Mouse (Mus musculus): ENCODE data around the gene Ccdc30. TPM values are rescaled to one million over a fixed set of nuclear protein-coding genes. Genes with fewer than 3 reads are reported as not detected.

The Ccdc30 gene
- total and polyA plus RNA-seq, 3 experiments = not detected

DNA sequence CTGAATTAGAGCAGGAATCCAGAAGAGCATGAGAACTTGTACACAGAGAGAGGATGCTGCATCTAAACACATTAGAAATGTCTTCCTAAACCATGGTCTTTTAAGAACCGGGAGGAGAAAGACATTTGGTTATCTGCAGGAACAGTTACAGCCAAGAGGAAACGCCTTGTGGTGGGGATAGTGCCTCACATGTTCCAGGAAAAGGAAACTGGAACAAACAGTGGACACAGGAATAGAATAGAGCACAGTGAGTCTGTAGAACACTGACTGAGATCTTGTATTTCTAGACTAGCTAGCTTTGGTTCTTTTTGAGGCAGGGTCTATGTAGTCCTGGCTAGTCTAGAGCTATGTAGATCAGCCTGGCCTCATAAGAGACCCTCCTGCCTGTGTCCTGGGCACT is 140.1 kb downstream of the Ccdc30 start:
- H3K79me2 ChIP-seq (ENCODE audit: control insufficient read depth, insufficient read depth, low read length, poor library complexity) = no peaks in the 10 kb centered on the region
- H3K4me3 ChIP-seq (ENCODE audit: control insufficient read depth in 1 of 2, insufficient read depth in 1 of 2, low read depth in 2 of 2, low read length in 2 of 2) = no peak overlapping the region
- 0 out of 2 replicates have a peak, but pooled peaks have one; percentile 13 for TF ChIP-seq GATA1 (IDR thresholded peaks at IDR 0.05; ENCODE audit: low read depth, low read length)
- peak; percentile 13 to 16; a peak in 1 of 4 replicates for TF ChIP-seq EP300 (IDR thresholded peaks at IDR 0.05; ENCODE audit: low read depth in 1 of 2, low read length in 2 of 2)
- no peak for TF ChIP-seq BHLHE40 (IDR thresholded peaks at IDR 0.05; ENCODE audit: borderline replicate concordance, low read depth, low read length)
- TF ChIP-seq CTCF (IDR thresholded peaks at IDR 0.05 in 2 of 3, conservative IDR thresholded peaks at IDR 0.05 in 1 of 3; ENCODE audit: control insufficient read depth in 1 of 3, insufficient read depth in 1 of 3, low read depth in 2 of 3, low read length in 3 of 3, poor library complexity in 1 of 3, severe bottlenecking in 1 of 3) = no peak
- TF ChIP-seq POLR2A (IDR thresholded peaks at IDR 0.05; ENCODE audit: control insufficient read depth in 1 of 2, insufficient read depth in 1 of 2, low read depth in 1 of 2, low read length in 2 of 2, poor library complexity in 1 of 2) = no peak; a peak in 1 of 4 replicates
- no peak for TF ChIP-seq MYB (IDR thresholded peaks at IDR 0.05; ENCODE audit: low read depth, low read length)
- no peak for TF ChIP-seq TCF12 (IDR thresholded peaks at IDR 0.05; ENCODE audit: low read depth, low read length)
- no peak for TF ChIP-seq RAD21 (IDR thresholded peaks at IDR 0.05; ENCODE audit: low read depth, low read length)
- no peak for TF ChIP-seq ZNF384 (IDR thresholded peaks at IDR 0.05; ENCODE audit: low read depth, low read length)
- no peak for TF ChIP-seq NELFE (IDR thresholded peaks at IDR 0.05; ENCODE audit: low read depth, low read length)
- no peak for TF ChIP-seq ELF1 (IDR thresholded peaks at IDR 0.05; ENCODE audit: low read depth, low read length)
- TF ChIP-seq TAL1 (IDR thresholded peaks at IDR 0.05; ENCODE audit: low read length) = peak; percentile 56
- no peak for TF ChIP-seq GABPA (IDR thresholded peaks at IDR 0.05; ENCODE audit: low read depth, low read length)
- TF ChIP-seq CHD2 (IDR thresholded peaks at IDR 0.05; ENCODE audit: low read length) = no peak
- no peak for TF ChIP-seq UBTF (IDR thresholded peaks at IDR 0.05; ENCODE audit: borderline replicate concordance, insufficient read depth, low read depth, low read length)
- DNase-seq (ENCODE audit: low read depth, low spot score) = peak; percentile 51
- H3K27me3 ChIP-seq (ENCODE audit: control insufficient read depth in 1 of 2, insufficient read depth in 2 of 2, low read length in 2 of 2) = no peaks in the 10 kb centered on the region
- peak overlapping the region; percentile 7; the same call in 1 of the 2 replicates for H3K27ac ChIP-seq (ENCODE audit: control insufficient read depth, low read depth, low read length)
- no peaks in the 10 kb centered on the region for H3K4me1 ChIP-seq (ENCODE audit: control insufficient read depth in 1 of 2, insufficient read depth in 2 of 2, low read length in 2 of 2)
- H3K9ac ChIP-seq (ENCODE audit: control insufficient read depth, low read depth, low read length, poor library complexity, severe bottlenecking) = no peak overlapping the region
- no peaks in the 10 kb centered on the region for H3K9me3 ChIP-seq (replicated peaks; ENCODE audit: insufficient read depth, low read length)
- H3K36me3 ChIP-seq (ENCODE audit: control insufficient read depth in 1 of 2, insufficient read depth in 2 of 2, low read length in 2 of 2) = peaks cover 21 to 31% of the 10 kb centered on the region in 2 experiments

DNA sequence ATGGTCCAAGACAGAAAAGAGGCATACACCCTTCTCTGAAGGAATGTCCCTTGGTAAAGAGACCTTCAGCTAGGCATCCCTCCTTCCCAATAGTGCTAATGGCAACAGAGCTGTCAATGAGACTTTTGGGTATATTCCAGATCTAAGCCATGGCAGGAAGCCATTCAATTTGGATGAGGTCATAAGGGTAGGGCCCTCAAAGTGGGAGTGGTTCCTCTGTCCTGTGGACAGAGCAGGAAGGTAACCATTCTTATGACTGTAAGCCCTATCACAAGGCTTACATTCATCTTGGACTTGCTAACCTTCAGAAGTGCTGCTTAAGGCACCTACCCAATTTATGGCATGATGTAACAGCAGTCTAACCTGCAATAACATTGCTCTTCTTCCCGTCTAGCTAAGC is 140.7 kb downstream of the Ccdc30 start:
- Histone ChIP-seq H3K79me2 (ENCODE audit: control insufficient read depth, insufficient read depth, low read length, poor library complexity) (no peaks in the 10 kb centered on the region), H3K27ac (ENCODE audit: control insufficient read depth, low read depth, low read length) (no peak overlapping the region), H3K36me3 (ENCODE audit: control insufficient read depth in 1 of 2, insufficient read depth in 2 of 2, low read length in 2 of 2) (peaks cover 16 to 25% of the 10 kb centered on the region in 2 experiments), H3K9me3 (replicated peaks; ENCODE audit: insufficient read depth, low read length) (no peaks in the 10 kb centered on the region), H3K4me3 (ENCODE audit: control insufficient read depth in 1 of 2, insufficient read depth in 1 of 2, low read depth in 2 of 2, low read length in 2 of 2) (no peak overlapping the region), H3K9ac (ENCODE audit: control insufficient read depth, low read depth, low read length, poor library complexity, severe bottlenecking) (no peak overlapping the region), H3K27me3 (ENCODE audit: control insufficient read depth in 1 of 2, insufficient read depth in 2 of 2, low read length in 2 of 2) (no peaks in the 10 kb centered on the region), H3K4me1 (ENCODE audit: control insufficient read depth in 1 of 2, insufficient read depth in 2 of 2, low read length in 2 of 2) (no peaks in the 10 kb centered on the region)
- peak; percentile 42 for DNase-seq (ENCODE audit: low read depth, low spot score)
- TF ChIP-seq SIN3A (IDR thresholded peaks at IDR 0.05; ENCODE audit: low read length) (no peak), MAFK (IDR thresholded peaks at IDR 0.05; ENCODE audit: borderline replicate concordance, low read depth, low read length) (no peak), ZMIZ1 (IDR thresholded peaks at IDR 0.05; ENCODE audit: low read depth, low read length) (no peak), CTCF (IDR thresholded peaks at IDR 0.05 in 2 of 3, conservative IDR thresholded peaks at IDR 0.05 in 1 of 3; ENCODE audit: control insufficient read depth in 1 of 3, insufficient read depth in 1 of 3, low read depth in 2 of 3, low read length in 3 of 3, poor library complexity in 1 of 3, severe bottlenecking in 1 of 3) (no peak), USF2 (IDR thresholded peaks at IDR 0.05; ENCODE audit: borderline replicate concordance in 1 of 2, insufficient read depth in 1 of 2, low read depth in 1 of 2, low read length in 2 of 2) (no peak), MEF2A (IDR thresholded peaks at IDR 0.05; ENCODE audit: extremely low read depth, insufficient replicate concordance, low read depth, low read length, poor library complexity, severe bottlenecking) (no peak), ZC3H11A (IDR thresholded peaks at IDR 0.05; ENCODE audit: low read depth, low read length) (no peak)

Other genes starting within 250 kb of the Ccdc30 start
- 6.3 and 6.7 TPM in 2 replicates for gene Zfp691, start 241.3 kb downstream of the Ccdc30 start, total RNA-seq (2012; rRNA removed)
- 1 to 10 TPM in 1 of 2 experiments, not detected in 1; 9.9 TPM for gene Zfp691, start 241.3 kb downstream of the Ccdc30 start, polyA plus RNA-seq (2012; ENCODE audit: insufficient read depth in 1 of 2, insufficient read length in 2 of 2, low read depth in 1 of 2, low replicate concordance in 2 of 2, missing spikeins in 1 of 2)
- 125 and 138 TPM in 2 replicates for gene Ermap, start 225.5 kb downstream of the Ccdc30 start, total RNA-seq (2012; rRNA removed)
- 100 to 1,000 TPM in 1 of 2 experiments, 10 to 100 TPM in 1; 44.1 to 247 TPM for gene Ermap, start 225.5 kb downstream of the Ccdc30 start, polyA plus RNA-seq (2012; ENCODE audit: insufficient read depth in 1 of 2, insufficient read length in 2 of 2, low read depth in 1 of 2, low replicate concordance in 2 of 2, missing spikeins in 1 of 2)
- 63.7 and 64.7 TPM in 2 replicates for gene Svbp, start 220.2 kb downstream of the Ccdc30 start, total RNA-seq (2012; rRNA removed)
- 100 to 1,000 TPM in 1 of 2 experiments, not detected in 1; 131 TPM for gene Svbp, start 220.2 kb downstream of the Ccdc30 start, polyA plus RNA-seq (2012; ENCODE audit: insufficient read depth in 1 of 2, insufficient read length in 2 of 2, low read depth in 1 of 2, low replicate concordance in 2 of 2, missing spikeins in 1 of 2)
- not detected in 2 replicates for gene Tmem269, start 197.3 kb downstream of the Ccdc30 start, total RNA-seq (2012; rRNA removed)
- under 1 TPM in 1 of 2 experiments, not detected in 1; 0.07 TPM for gene Tmem269, start 197.3 kb downstream of the Ccdc30 start, polyA plus RNA-seq (2012; ENCODE audit: insufficient read depth in 1 of 2, insufficient read length in 2 of 2, low read depth in 1 of 2, low replicate concordance in 2 of 2, missing spikeins in 1 of 2)
- gene AU022252, start 182.8 kb downstream of the Ccdc30 start, total RNA-seq (2012; rRNA removed) = 12.3 and 12.8 TPM in 2 replicates
- gene AU022252, start 182.8 kb downstream of the Ccdc30 start, polyA plus RNA-seq (2012; ENCODE audit: insufficient read depth in 1 of 2, insufficient read length in 2 of 2, low read depth in 1 of 2, low replicate concordance in 2 of 2, missing spikeins in 1 of 2) = 10 to 100 TPM in 1 of 2 experiments, not detected in 1; 24.9 TPM
- 12.9 and 15.7 TPM in 2 replicates for gene P3h1, start 182.6 kb downstream of the Ccdc30 start, total RNA-seq (2012; rRNA removed)
- 10 to 100 TPM in 1 of 2 experiments, not detected in 1; 30.2 TPM for gene P3h1, start 182.6 kb downstream of the Ccdc30 start, polyA plus RNA-seq (2012; ENCODE audit: insufficient read depth in 1 of 2, insufficient read length in 2 of 2, low read depth in 1 of 2, low replicate concordance in 2 of 2, missing spikeins in 1 of 2)
- gene Cldn19, start 160.1 kb downstream of the Ccdc30 start, total RNA-seq (2012; rRNA removed) = not detected in 2 replicates
- gene Cldn19, start 160.1 kb downstream of the Ccdc30 start, polyA plus RNA-seq (2012; ENCODE audit: insufficient read depth in 1 of 2, insufficient read length in 2 of 2, low read depth in 1 of 2, low replicate concordance in 2 of 2, missing spikeins in 1 of 2) = not detected
- gene Ybx1, start 120.9 kb downstream of the Ccdc30 start, total RNA-seq (2012; rRNA removed) = 979 and 1,115 TPM in 2 replicates
- gene Ybx1, start 120.9 kb downstream of the Ccdc30 start, polyA plus RNA-seq (2012; ENCODE audit: insufficient read depth in 1 of 2, insufficient read length in 2 of 2, low read depth in 1 of 2, low replicate concordance in 2 of 2, missing spikeins in 1 of 2) = 1,000 to 10,000 TPM; 2,172 to 2,666 TPM
- 211 and 246 TPM in 2 replicates for gene Ppih, start 95.0 kb downstream of the Ccdc30 start, total RNA-seq (2012; rRNA removed)
- 100 to 1,000 TPM; 140 to 199 TPM for gene Ppih, start 95.0 kb downstream of the Ccdc30 start, polyA plus RNA-seq (2012; ENCODE audit: insufficient read depth in 1 of 2, insufficient read length in 2 of 2, low read depth in 1 of 2, low replicate concordance in 2 of 2, missing spikeins in 1 of 2)
- gene Ppcs, start 6.9 kb upstream of the Ccdc30 start, total RNA-seq (2012; rRNA removed) = 7.6 and 8.4 TPM in 2 replicates
- 1 to 10 TPM in 1 of 2 experiments, not detected in 1; 7.4 TPM for gene Ppcs, start 6.9 kb upstream of the Ccdc30 start, polyA plus RNA-seq (2012; ENCODE audit: insufficient read depth in 1 of 2, insufficient read length in 2 of 2, low read depth in 1 of 2, low replicate concordance in 2 of 2, missing spikeins in 1 of 2)
- gene Zmynd12, start 7.3 kb upstream of the Ccdc30 start, total RNA-seq (2012; rRNA removed) = not detected in 2 replicates
- gene Zmynd12, start 7.3 kb upstream of the Ccdc30 start, polyA plus RNA-seq (2012; ENCODE audit: insufficient read depth in 1 of 2, insufficient read length in 2 of 2, low read depth in 1 of 2, low replicate concordance in 2 of 2, missing spikeins in 1 of 2) = under 1 TPM in 1 of 2 experiments, not detected in 1; 0.04 TPM
- gene Rimkla, start 77.1 kb upstream of the Ccdc30 start, total RNA-seq (2012; rRNA removed) = not detected in 2 replicates
- gene Rimkla, start 77.1 kb upstream of the Ccdc30 start, polyA plus RNA-seq (2012; ENCODE audit: insufficient read depth in 1 of 2, insufficient read length in 2 of 2, low read depth in 1 of 2, low replicate concordance in 2 of 2, missing spikeins in 1 of 2) = not detected
- gene Foxj3, start 121.5 kb upstream of the Ccdc30 start, total RNA-seq (2012; rRNA removed) = 11.0 and 11.7 TPM in 2 replicates
- gene Foxj3, start 121.5 kb upstream of the Ccdc30 start, polyA plus RNA-seq (2012; ENCODE audit: insufficient read depth in 1 of 2, insufficient read length in 2 of 2, low read depth in 1 of 2, low replicate concordance in 2 of 2, missing spikeins in 1 of 2) = 10 to 100 TPM in 1 of 2 experiments, not detected in 1; 27.0 TPM
- 1.2 and 1.5 TPM in 2 replicates for gene Frg2f1, start 124.0 kb upstream of the Ccdc30 start, total RNA-seq (2012; rRNA removed)
- 1 to 10 TPM in 1 of 2 experiments, not detected in 1; 2.0 TPM for gene Frg2f1, start 124.0 kb upstream of the Ccdc30 start, polyA plus RNA-seq (2012; ENCODE audit: insufficient read depth in 1 of 2, insufficient read length in 2 of 2, low read depth in 1 of 2, low replicate concordance in 2 of 2, missing spikeins in 1 of 2)
- not detected in 2 replicates for gene Guca2a, start 222.2 kb upstream of the Ccdc30 start, total RNA-seq (2012; rRNA removed)
- not detected for gene Guca2a, start 222.2 kb upstream of the Ccdc30 start, polyA plus RNA-seq (2012; ENCODE audit: insufficient read depth in 1 of 2, insufficient read length in 2 of 2, low read depth in 1 of 2, low replicate concordance in 2 of 2, missing spikeins in 1 of 2)
- not detected in 2 replicates for gene Guca2b, start 243.4 kb upstream of the Ccdc30 start, total RNA-seq (2012; rRNA removed)
- gene Guca2b, start 243.4 kb upstream of the Ccdc30 start, polyA plus RNA-seq (2012; ENCODE audit: insufficient read depth in 1 of 2, insufficient read length in 2 of 2, low read depth in 1 of 2, low replicate concordance in 2 of 2, missing spikeins in 1 of 2) = not detected